Mouse (Mus musculus) embryo, embryonic 11.5 days (tissue): ENCODE measurements at regions not wholly inside any gene's neighbourhood (a gene's known extent, or its start where the extent isn't known, plus 50 kb on each side); places are given as distances from the start of the nearest gene placed in this dataset.
"Not testable (repeated sequence)": the region's sequence is repeated elsewhere in the genome, so short reads cannot be mapped to it uniquely, and the experiment has no call there.

ENCODE experiments used
- DNase-seq: peaks from one replicate; pipeline ENCODE4 v3.0.0-alpha.2; 2012; ENCODE audit warnings: low read depth, low spot score

- DNase-seq, result no peak
Observed at GRCm38 (mm10) chr3:17452984-17453383, 495.2 kb upstream of the Cypt12 start.

GRCm38 (mm10) chr3:17460545-17460944 lies 487.7 kb upstream of the Cypt12 start:
- no peak for DNase-seq

- DNase-seq, result no peak
Observed at GRCm38 (mm10) chr3:17461365-17461764, 486.8 kb upstream of the Cypt12 start.

GRCm38 (mm10) chr3:17473812-17474211 lies 474.4 kb upstream of the Cypt12 start:
- DNase-seq, result no peak

- DNase-seq, result peak; percentile 7
Observed at GRCm38 (mm10) chr3:17489240-17490142, 458.7 kb upstream of the Cypt12 start.

GRCm38 (mm10) chr3:17490632-17491031 lies 457.6 kb upstream of the Cypt12 start:
- DNase-seq, result no peak

GRCm38 (mm10) chr3:17498291-17498690 lies 449.9 kb upstream of the Cypt12 start:
- DNase-seq, result no peak

- no peak for DNase-seq
Observed at GRCm38 (mm10) chr3:17501556-17501955, 446.7 kb upstream of the Cypt12 start.

GRCm38 (mm10) chr3:17541346-17541745 lies 406.9 kb upstream of the Cypt12 start:
- DNase-seq, result no peak

GRCm38 (mm10) chr3:17547559-17548059 lies 400.6 kb upstream of the Cypt12 start:
- DNase-seq, result no peak

GRCm38 (mm10) chr3:17582487-17582886 lies 365.7 kb upstream of the Cypt12 start:
- DNase-seq, result no peak

GRCm38 (mm10) chr3:17589956-17590546 lies 358.2 kb upstream of the Cypt12 start:
- no peak for DNase-seq

- DNase-seq, result peak; percentile 23
Observed at GRCm38 (mm10) chr3:17592463-17592862, 355.7 kb upstream of the Cypt12 start.

GRCm38 (mm10) chr3:17596365-17596764 lies 351.8 kb upstream of the Cypt12 start:
- no peak for DNase-seq

GRCm38 (mm10) chr3:17613486-17613885 lies 334.7 kb upstream of the Cypt12 start:
- no peak for DNase-seq

GRCm38 (mm10) chr3:17616439-17617070 lies 331.7 kb upstream of the Cypt12 start:
- no peak for DNase-seq

- no peak for DNase-seq
Observed at GRCm38 (mm10) chr3:17619489-17619888, 328.7 kb upstream of the Cypt12 start.

- no peak for DNase-seq
Observed at GRCm38 (mm10) chr3:17619890-17620289, 328.3 kb upstream of the Cypt12 start.

- no peak for DNase-seq
Observed at GRCm38 (mm10) chr3:17620398-17620797, 327.8 kb upstream of the Cypt12 start.

GRCm38 (mm10) chr3:17632484-17632883 lies 315.7 kb upstream of the Cypt12 start:
- DNase-seq, result no peak

GRCm38 (mm10) chr3:17636276-17636675 lies 311.9 kb upstream of the Cypt12 start:
- no peak for DNase-seq

- DNase-seq, result not testable (repeated sequence)
Observed at GRCm38 (mm10) chr3:17659988-17660387, 288.2 kb upstream of the Cypt12 start.
